Mouse (Mus musculus) granulocyte monocyte progenitor cell, adult 5-6 weeks (primary cell): ENCODE measurements around the gene Gm45208. TPM values are rescaled to one million over a fixed set of nuclear protein-coding genes. Genes with fewer than 3 reads are reported as not detected.
"Not testable (repeated sequence)": the region's sequence is repeated elsewhere in the genome, so short reads cannot be mapped to it uniquely, and the experiment has no call there.

ENCODE experiments used
- ATAC-seq: replicated peaks from 2 replicates; pipeline ENCODE4 v1.8.0; 2016; ENCODE audit warnings: mild to moderate bottlenecking, moderate TSS enrichment, inconsistent platforms; ENCODE audit not compliant: poor library complexity, severe bottlenecking
- total RNA-seq, 2 experiments: library from RNA; stranded (forward) in 1 of 2; stranded (reverse) in 1 of 2; fragments of 200-712, 200-1000 nt in 1 of 2; fragments of >200 nt in 1 of 2; fragmentation: Nextera tagmentation in 1 of 2; gene quantifications; 2 replicates each; pipeline ENCODE4 v1.2.3; 2014 to 2017

Gene Gm45208
- not detected in 2 replicates for total RNA-seq (2014; fragmentation: Nextera tagmentation)
- not detected in 2 replicates for total RNA-seq (2017)

DNA sequence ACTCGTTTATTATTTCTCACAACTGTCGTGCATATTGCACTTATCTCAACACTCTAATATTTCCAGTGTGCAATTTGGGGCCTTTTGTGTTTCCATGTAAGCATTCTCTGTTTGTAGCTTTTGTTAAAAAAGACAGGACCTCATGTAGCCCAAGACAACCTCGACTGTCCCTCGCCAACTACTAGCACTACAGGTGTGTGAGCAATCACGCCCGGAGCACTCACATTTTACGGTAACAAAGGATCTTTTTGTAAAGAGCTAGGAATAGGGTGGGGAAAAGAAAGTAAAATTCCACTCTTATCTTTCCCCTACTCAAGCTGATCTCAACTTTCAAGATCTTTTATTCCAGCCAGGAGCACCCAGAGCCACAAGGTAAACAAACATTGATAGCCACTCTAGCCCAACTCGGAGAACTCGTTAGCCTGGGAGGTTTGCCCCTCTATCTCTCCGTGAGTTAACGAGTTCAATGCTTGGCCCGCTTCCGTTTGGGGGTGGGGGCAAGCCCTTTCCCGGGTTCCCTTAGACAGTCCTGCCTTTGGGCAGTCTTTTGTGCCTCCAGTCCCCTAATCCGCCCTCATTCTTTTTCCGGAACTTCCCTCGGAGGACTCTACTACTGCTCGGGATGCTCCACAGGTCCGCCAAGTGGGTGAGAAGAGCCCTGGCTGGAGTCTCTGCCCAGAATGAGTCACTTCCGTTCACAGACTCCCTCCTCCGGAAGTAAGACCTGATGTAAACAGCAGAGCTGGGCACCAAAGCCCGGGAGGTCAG is at the start of gene Gm45208:
Gene Gm45208 (plus strand): TSS at position 732 of the 768 bp plus-strand sequence.
- ATAC-seq, result peak; percentile 97

DNA sequence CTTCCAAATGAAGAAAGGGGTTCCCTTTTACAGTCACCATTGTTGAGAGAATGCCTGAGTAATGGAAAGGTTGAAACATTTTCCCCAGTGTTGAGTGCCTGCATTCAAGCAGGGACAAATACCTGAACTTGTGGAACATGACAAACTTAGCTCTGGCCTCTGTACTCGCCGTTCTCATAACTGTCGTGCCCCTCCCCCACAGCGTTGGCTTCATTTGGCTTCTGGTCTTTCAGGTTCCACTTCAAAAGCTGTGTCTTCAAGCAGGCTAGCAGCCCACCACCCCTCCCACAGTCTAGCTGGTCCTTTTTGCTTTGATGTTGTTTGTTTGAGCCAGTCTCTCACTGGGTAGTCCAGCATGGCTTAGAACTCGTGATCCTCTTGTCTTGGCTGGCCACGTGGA is 49.3 kb upstream of the Gm45208 start:
- ATAC-seq, result no peak

DNA sequence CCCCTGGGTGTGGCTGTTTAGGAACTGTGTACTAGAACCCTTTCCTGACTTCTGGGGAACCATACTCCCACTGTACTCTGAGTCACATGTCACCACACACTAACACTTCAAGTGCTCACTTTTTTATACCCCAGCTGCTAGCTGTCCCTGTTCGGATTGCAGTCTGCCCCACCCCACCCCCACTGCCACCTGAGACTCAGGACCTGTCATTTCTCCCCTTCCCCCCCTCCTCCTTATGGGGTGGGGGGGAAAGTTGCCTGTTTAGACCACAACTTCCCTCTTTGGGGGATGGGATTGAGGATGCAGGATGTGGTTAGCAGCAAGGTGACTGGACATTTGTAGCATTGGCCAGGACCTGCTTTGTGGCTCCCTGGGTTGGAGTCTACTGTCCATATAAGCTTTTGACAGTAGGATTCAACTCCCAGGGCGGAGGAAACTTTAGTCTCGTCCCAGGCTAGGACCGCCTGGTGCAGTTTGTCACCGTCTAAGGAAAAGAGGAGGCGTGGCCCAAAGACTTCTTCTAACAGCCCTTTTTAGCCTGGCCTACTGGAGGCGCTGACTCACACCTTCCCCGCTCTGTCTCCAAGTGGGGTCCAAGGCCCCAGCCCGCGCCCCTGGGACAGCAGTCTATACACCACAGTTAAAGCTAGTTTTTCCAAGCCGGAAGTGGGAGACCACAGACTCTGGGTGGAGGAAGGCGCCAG is 48.3 kb upstream of the Gm45208 start:
- peak; percentile 61 for ATAC-seq

DNA sequence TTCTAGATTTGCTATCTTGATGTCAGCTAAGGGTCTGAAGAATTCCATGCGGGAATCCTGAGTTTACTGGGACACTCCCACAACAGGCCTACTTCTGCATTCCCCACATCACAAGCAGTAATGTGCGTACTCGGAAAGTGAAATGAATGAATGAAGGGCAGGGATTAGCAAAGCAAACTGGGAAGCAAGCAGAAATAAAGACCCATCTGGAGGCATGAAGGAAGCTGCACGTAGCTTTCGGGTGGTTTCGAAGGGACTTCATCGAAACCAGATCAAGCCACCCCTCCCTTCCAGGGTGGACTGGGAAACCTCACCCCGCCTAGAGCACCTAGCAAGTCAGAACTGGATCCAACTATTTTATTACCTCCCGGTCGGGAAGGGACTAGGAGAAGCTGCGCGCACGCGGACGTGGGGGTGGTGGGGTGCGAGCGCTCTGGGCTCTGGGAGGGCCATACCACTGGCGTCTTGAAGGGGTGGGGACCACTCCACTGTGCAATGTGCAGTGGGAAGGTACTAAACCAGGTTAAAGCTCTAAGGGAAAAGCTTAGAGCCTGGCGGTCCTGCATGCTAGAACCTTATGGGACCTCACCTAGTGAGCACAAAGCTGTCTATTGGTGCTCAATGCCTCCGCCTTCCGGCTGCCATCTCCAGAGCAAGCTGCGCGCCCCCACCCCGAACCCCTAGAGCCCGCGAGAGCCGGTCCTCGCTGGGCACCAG is 47.6 kb upstream of the Gm45208 start:
- 0 out of 2 replicates have a peak, but pooled peaks have one; percentile 4 for ATAC-seq

DNA sequence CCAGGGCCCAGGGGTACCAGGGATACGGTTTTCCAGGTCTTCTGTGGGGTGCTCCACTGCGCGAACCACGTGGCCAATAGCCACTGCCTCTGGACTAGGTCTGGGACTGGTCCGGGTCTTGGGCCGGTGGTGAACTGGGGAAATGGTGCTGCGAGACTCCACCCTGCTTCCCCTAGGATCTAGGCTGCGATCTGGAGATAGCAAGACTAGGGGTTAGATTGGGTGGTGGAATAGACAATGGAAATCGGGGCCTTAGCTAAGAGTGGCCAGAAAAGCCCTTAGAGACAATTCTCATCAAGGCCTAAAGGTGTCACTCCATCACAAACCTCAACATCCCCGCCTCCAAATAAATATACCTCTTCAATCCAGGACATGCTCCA is 47.1 kb upstream of the Gm45208 start:
- no peak for ATAC-seq

DNA sequence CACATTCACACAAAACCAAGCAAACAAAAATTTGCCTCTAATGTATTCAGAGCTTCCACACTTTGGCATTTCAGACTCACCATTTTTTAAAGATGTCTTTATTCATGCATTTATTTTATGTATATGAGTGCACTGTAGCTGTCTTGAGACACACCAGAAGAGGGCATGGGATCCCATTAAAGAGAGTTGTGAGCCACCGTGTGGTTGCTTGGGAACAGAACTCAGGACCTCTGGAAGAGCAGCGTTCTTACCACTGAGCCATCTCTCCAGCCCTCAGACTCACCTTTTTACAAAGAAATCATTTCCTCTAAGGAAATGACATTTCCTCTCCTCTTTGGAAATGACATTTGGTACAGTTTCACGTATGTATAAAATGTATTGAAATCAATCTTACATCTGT is 43.1 kb upstream of the Gm45208 start:
- no peak for ATAC-seq

DNA sequence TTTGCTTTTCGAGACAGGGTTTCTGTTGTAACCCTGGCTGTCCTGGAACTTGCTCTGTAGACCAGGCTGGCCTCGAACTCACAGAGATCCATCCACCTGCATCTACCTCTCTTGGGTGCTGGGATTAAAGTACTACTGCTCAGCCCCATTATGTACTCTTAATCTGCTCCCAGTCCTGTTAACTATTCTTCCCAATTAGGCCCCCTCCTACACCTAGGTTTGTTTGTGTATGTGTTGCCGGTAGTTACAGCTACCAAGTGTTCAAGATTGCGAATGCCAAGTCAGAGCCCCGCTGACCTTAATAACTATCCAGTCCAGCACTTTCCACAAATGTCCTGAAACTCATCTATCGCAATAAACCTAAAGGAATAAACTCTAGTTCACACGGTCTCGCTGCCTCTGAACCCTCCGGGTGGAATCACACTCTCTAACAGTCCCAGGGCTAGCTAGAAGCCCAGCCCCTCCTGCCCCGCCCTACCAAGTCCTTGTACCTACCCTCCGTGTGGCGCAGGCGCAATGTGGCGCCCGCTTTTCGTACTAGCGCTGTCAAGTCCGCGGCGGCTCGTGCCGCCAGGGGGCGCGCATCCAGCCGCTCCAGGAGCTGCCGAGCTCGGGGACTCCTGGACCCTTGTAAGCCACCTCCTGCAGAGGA is 42.5 kb upstream of the Gm45208 start:
- peak; percentile 99 for ATAC-seq

DNA sequence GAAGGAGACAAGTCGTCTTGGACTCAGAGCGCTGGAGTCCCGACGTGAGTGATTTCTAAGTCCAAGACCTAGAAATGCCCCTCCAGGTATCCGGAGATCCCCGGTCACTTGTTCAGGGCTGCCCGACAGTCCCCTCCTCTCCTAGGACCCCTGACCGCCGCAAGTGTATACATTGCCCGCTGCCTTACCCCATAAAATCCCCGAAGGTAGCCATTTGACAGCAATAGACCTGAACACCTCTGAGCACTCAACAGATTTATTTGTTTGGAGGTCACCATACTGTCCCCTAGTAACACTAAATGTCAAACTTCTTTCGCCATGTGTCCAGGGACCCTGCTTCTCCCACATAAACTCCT is 42.0 kb upstream of the Gm45208 start:
- no peak for ATAC-seq

DNA sequence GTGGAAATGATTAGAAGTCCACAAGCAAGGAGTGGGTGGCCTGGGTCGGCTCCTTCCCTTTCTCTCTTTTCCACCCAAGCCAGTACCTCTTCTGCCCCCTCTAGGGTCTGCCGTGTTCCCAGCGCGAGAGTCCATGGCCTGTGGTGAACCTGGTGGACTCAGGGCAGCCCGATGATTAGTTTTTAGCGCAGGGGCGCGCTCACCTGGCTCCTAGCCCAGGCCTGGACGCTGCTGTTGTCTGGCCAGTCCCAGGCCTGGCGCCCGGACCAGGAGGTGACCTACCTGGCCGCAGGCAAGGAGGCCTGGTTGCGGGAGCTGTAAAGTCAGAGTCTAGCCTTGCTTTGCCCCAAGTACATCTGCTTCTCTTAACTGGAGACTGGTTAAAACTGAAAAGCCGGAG is 41.2 kb upstream of the Gm45208 start, which contains the start of gene Magix:
Gene Magix (minus strand): TSS at position 388 of the 400 bp plus-strand sequence.
- ATAC-seq, result no peak

DNA sequence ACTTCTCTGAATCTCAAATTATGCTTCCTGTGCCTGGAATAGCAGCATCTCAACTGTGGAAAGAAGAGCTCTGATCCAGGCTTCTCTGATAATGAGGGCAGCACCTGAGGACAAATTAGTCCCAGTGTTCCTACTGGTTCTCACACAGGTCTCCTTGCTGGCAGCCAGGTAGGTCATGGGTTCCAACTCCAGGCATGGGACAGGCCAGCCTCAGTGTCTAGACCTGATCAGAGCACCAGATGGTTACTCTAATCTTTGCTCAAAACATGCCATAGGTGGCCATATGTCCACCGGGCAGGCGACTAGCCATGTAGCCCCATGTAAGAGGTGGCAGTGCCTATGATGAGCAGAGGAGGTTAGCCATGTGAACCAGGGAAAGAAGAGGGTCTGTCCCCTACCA is 33.7 kb upstream of the Gm45208 start:
- ATAC-seq, result no peak

DNA sequence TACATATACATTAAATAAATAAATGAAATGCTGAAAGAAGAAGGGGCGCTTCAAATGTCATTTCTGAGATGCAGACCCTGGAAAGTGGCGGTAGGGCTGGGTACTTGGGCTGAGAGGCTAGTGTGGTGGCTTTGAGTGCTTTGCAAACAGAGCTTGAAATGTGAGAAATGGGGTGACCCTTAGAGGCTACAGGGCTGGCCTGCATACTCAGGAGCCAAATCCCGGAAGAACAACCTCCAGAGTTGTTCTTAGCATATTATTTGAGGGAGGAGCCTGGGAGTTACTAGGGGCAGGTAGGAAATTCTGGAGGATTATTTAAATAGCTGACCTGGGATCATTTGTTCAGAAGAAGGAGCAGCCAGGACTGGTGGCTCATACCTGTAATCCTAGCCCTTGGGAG is 31.6 kb upstream of the Gm45208 start:
- no peak for ATAC-seq

DNA sequence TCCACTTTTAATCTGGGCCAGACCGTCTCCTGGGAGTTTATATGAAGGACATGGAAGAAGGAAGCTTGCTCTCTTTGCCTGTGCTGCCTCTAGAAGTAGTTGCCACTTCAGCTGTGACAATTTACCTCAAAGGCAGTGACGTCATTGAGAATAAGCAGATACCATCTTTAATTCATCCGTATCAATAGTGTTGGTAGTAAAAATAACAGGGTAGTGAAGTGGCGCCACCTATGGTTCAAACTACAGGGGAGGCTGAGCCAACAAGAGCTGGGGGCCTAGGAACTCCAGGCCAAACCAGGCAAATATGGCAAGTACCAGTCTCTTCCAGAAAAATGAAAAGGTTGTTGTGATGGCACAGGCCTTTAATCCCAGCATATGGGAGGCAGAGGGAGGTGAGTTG is 29.2 kb upstream of the Gm45208 start:
- peak; percentile 69 for ATAC-seq

DNA sequence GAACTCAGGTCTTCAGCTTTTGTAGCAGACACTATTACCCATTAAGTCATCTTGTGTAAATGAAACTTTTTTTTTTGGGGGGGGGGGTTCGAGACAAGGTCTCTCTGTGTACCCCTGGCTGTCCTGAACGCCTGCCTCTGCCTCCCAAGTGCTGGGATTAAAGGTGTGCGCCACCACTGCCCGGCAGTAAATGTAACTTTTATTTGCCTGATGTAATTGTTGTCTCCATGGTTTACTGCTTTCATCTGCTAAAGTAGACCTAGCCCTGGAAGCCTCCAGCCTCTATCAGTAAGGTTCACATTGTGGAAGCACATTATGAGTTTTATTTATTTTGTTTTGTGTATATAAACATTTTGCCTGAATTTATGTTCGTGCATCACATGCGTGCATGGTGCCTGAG is 25.5 kb upstream of the Gm45208 start:
- ATAC-seq, result no peak

DNA sequence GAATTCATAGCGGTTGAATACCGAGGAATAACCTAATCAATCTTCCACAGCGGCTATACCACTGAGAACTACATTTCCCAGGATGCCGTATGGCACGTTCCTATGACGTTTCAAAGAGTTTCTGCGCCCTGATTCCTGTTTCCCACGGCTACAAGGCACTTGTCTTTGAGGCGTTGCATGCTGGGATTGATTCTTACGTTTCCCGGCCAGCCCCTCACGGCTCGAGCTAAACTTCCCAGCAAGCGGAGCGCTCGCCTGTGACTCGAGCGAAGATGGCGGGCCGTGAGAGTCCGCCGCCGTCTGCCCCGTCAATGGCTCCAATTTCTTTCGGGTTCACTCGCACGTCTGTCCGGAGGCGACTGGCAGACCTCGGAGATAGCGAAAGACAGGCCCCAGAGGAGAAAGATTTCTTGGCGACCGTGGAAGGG is 25.1 kb upstream of the Gm45208 start, which contains the start of gene Gpkow:
Gene Gpkow (plus strand): TSS at position 178 of the 428 bp plus-strand sequence.
- ATAC-seq, result peak; percentile 99

DNA sequence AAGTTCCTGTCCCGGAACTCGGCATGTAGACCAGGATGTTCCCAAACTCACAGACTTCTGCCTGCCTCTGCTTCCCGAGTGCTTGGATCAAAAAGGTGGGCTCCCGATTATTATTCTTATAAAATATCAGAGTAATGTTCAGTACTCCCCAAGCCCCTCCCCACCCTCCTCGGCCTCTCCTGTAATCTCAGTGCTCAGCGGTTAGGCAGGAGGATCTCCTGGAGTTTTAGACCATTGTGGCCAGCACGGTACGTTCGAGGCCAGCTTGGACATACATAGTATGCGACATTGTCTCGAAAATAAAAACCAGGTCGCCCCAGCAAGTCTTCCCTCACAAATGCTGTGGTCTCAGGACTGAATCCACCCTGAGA is 8.3 kb upstream of the Gm45208 start:
- ATAC-seq, result not testable (repeated sequence)

DNA sequence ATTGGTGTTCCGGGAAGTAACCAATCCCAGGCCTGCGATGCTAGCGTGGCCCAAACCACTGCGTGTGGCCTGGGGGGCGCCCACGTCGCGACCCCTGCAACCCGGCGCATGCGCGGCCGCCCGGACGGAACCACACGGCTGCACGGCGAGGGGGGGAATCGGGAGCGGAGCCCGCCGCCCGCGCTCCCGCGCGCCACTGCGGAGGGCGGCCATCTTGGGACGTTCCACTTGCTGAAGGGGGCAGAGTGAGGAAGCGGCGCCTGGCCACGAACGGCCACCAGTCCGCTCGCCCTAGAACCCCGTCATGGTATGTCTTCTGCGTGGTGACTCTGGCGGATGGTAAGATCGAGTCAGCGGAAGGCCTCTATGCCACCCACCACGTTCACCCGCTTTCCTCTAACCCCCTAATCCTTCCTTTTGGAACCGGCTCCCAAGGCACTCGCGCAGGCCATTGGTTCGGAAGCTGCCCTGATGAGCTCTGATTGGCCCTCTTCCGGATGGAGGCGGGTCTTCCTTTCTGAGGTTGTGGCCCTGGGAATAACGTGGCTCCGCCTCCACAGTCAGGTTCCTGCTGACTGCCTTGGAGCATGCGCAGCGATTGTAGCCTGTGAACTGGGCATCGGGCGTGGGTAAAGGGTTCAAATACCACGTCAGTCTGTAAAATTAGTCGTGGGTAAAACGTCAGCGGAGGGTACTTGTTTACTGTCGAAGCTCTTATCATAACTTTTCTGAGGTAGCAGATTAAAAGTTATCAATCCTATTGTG is 7.7 kb upstream of the Gm45208 start, which contains the start of gene Wdr45:
Gene Wdr45 (plus strand): TSS at position 199 of the 765 bp plus-strand sequence.
- ATAC-seq, result peak; percentile 96

DNA sequence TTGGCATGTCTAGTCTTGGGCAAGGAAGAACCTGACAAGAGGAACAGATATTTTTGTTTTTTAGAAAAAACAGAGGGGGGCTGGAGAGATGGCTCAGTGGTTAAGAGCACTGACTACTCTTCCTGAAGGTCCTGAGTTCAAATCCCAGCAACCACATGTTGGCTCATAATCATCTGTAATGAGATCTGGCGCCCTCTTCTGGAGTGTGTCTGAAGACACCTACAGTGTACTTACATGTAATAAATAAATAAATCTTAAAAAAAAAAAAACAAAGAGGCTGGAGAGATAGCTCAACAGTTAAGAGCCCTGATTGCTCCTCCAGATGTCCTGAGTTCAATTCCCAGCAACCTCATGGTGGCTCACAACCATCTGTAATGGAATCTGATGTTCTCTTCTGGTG is 6.0 kb upstream of the Gm45208 start:
- not testable (repeated sequence) for ATAC-seq

DNA sequence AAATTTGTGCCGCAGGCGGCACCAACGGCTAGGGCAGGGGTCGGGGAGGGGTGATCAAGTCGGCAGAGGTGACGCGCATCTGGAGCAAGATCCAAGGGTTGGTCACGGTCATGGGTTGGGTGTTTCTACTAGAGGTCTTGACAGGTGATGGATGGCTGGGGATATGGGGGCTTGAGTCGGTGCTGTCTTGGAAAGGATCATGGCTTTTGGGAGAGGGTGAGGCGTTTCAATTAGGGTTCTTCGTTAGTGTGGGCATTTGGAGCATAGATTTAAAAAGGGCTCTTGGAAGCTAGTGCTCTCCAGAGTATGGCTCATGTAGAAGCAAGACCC is 202 bp downstream of the Gm45208 start:
- no peak for ATAC-seq

DNA sequence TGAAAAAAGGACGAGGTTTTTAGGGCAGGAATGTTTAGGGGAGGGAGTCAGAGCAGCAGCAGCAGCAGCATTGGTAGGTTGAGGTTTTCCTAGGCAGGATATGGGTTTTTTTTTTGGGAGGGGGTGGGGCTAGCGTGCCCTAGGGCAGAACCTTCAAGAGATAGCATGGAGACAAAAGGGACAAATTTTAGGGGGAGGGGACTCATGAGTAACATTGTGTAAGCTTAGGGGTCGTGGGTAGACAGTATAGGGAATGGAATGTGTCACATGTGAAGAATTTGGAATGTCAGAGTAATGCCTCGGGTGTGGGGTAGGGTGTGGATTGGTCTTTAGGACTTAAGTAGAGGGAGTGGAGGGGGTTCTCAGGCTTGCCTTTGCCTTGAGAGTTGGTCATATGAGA is 646 bp downstream of the Gm45208 start:
- ATAC-seq, result no peak

DNA sequence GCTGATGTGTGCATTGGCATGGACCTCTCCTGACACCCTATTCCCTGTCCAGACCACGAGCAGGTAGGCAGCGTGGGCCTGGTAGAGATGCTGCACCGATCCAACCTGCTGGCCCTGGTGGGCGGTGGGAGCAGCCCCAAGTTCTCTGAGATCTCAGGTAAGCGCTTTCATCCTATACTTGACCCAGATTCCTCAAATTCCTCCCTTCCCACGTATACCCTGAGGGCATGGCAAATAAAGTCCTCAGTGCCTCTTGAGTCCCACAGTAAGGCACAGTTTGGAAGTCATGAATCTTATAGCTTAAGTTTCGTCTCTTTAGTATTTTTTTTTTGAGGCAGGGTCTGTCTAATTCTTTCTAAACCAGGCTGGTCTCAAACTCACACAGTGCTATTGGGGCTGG is 2.1 kb downstream of the Gm45208 start:
- no peak for ATAC-seq
